In the genomic region with DNA sequence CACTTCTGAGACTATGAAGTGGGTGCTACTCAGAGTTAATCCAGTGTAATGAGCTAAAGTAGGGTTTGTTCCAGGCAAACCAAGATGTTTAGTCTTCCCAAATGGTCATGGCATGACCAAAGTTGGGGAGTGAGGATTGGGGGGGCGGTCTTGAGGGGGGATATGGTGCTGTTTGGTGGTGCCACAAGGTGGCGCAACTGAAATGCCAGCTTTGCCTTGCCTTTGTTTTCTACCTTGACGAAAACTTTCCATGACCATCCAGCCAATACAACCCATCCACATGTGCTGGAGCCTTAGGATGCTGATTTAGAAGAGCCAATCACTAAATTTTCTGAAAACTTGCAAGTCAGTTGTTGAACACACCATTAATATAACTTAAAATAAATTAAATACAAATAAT, we compare ENCODE assay signal across 10 mouse cellular contexts.
DNase-seq lines count a peak whose midpoint lies in the region; TF ChIP-seq lines count a peak whose summit lies in the region.
"Had no signal": no experiment of that assay in that cellular context is flagged by ENCODE, and none has a peak within 500 bp of the region (broad histone marks: within the 10 kb centered on the region; RNA-seq: fewer than 3 reads in every experiment).

No protein-coding gene starts in this region.

- no peaks in the 10 kb centered on the region for H3K9me3 ChIP-seq in forebrain, embryonic 10.5 days

- H3K27me3 ChIP-seq in forebrain, embryonic 10.5 days (ENCODE audit: poor library complexity, severe bottlenecking): peaks cover 100% of the 10 kb centered on the region

- peak; percentile 21 for TF ChIP-seq CTCF in left cerebral cortex, adult 2 months (IDR thresholded peaks at IDR 0.05)
- TF ChIP-seq CTCF in cortical plate, adult 2 months (IDR thresholded peaks at IDR 0.05; ENCODE audit: extremely low read depth, insufficient read depth, low read length): peak; percentile 15; the same call in 1 of the 2 replicates

- peak; percentile 7 to 47 for DNase-seq in adrenal gland, adult (ENCODE audit: inconsistent age in 2 of 2, low spot score in 1 of 2)
- no peak for DNase-seq in adrenal gland, postnatal 25 days
- no peak for DNase-seq in left cerebral cortex, adult 2 months (ENCODE audit: extremely low spot score in 1 of 2, low spot score in 2 of 2)
- DNase-seq in left cerebral cortex, adult 9 months (ENCODE audit: low spot score in 2 of 2): no peak
- peak; percentile 39 for DNase-seq in 416B (ENCODE audit: low read depth)
- no peak for DNase-seq in testis, postnatal 14 days (ENCODE audit: low spot score)
- no peak for DNase-seq in forebrain, embryonic 10.5 days (ENCODE audit: extremely low spot score, low spot score)
- DNase-seq: embryo, embryonic 11 days had no signal

- TF ChIP-seq POLR2A in cortical plate, adult 2 months (IDR thresholded peaks at IDR 0.05; ENCODE audit: extremely low read depth, insufficient read depth, low read length): no peak

- intact Hi-C loops in left cerebral cortex, adult 2 months (cut with DNase I): loop anchor here (5.0 to 10.0 kb wide), 2 partner anchors 166 to 281 kb away; no protein-coding TSS in a partner anchor

- no peaks in the 10 kb centered on the region for H3K4me1 ChIP-seq in cortical plate, adult 2 months (ENCODE audit: control insufficient read depth, insufficient read depth, low read length)
- peaks cover 52% of the 10 kb centered on the region for H3K4me1 ChIP-seq in forebrain, embryonic 10.5 days

- 38% methylated on average over 3 of the region's 3 CpGs for WGBS in forebrain, embryonic 10.5 days

- H3K27ac ChIP-seq in left cerebral cortex, adult 2 months: no peak overlapping the region
- H3K27ac ChIP-seq in cortical plate, adult 2 months (ENCODE audit: insufficient read depth, low read length): no peak overlapping the region
- H3K27ac ChIP-seq in forebrain, embryonic 10.5 days: no peak overlapping the region

- H3K4me3 ChIP-seq in left cerebral cortex, adult 2 months: no peak overlapping the region
- no peak overlapping the region for H3K4me3 ChIP-seq in cortical plate, adult 2 months (ENCODE audit: insufficient read depth, low read length)
- H3K4me3 ChIP-seq in forebrain, embryonic 10.5 days: no peak overlapping the region
- H3K4me3 ChIP-seq: myocyte had no signal

- no peaks in the 10 kb centered on the region for H3K36me3 ChIP-seq in forebrain, embryonic 10.5 days (replicated peaks)

Comparison
In these comparisons a context has a peak if more than half of its experiments do, and no peak if none do; other contexts are left out.
1. DNase-seq: peak in adrenal gland, adult (2 of 2) and 416B (single experiment); none in adrenal gland, postnatal 25 days (single experiment), left cerebral cortex, adult 2 months (0 of 2), left cerebral cortex, adult 9 months (0 of 2), testis, postnatal 14 days (single experiment) and forebrain, embryonic 10.5 days (single experiment).